Mouse (Mus musculus): ENCODE results near the gene Dleu7. TPM values are rescaled to one million over a fixed set of nuclear protein-coding genes. Genes with fewer than 3 reads are reported as not detected.

Gene Dleu7
- 2.0 and 3.9 TPM in 2 replicates for total RNA-seq (2017)

DNA sequence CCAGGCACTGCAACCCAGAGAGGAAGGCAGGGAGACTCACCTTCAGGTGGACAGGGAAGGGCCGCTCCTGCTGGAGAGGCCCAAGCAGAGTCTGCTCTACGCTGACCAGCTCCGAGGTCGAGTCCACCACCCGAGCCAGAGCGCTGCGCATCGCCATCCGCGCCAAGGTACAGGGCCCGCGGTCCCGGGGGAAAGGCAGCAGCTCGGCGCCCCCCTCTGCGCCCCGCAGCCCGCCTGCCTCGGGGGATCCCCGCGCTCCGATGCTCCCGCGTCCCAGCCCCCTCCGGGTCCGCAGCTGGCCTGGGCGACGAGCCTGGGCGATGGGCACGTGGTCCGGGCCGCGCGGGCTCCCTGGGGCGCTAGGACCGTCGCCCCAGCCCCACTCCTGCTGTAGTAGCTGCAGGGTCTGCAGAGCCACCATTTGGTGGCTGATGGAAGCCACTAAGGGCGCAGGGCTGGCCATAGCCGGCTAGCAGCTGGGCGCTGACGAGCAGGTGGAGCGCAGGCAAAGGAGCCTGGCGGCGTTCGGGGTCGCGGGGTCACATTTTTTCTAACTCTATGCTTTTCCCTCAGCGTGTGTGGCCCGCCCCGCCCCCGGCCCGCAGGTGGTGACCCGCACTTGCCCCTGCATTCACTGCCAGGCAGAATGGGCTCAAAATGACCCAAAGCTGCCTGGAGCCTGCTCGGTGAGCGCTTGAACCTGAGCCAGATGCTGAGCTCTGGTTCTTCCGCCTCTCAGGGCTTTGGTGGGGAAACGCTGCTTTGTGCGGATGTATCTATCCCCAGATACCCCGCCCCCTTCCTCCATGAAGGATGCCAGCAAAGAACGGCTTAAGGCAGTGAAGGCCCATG, at the start of gene Dleu7, which contains the start of gene Rnaseh2b:
Gene Dleu7, minus strand, starts transcription at position 560 of the 852 bp plus-strand sequence.
Gene Rnaseh2b, plus strand, starts transcription at position 102 of the 852 bp plus-strand sequence.
- ATAC-seq (replicated peaks in 1 of 2; ENCODE audit: insufficient read depth in 1 of 2, low FRiP score in 2 of 2, low TSS enrichment in 1 of 2, low read depth in 1 of 2, poor library complexity in 2 of 2, severe bottlenecking in 2 of 2), result peak; percentile 51 to 54; a peak in 2 of 4 replicates

DNA sequence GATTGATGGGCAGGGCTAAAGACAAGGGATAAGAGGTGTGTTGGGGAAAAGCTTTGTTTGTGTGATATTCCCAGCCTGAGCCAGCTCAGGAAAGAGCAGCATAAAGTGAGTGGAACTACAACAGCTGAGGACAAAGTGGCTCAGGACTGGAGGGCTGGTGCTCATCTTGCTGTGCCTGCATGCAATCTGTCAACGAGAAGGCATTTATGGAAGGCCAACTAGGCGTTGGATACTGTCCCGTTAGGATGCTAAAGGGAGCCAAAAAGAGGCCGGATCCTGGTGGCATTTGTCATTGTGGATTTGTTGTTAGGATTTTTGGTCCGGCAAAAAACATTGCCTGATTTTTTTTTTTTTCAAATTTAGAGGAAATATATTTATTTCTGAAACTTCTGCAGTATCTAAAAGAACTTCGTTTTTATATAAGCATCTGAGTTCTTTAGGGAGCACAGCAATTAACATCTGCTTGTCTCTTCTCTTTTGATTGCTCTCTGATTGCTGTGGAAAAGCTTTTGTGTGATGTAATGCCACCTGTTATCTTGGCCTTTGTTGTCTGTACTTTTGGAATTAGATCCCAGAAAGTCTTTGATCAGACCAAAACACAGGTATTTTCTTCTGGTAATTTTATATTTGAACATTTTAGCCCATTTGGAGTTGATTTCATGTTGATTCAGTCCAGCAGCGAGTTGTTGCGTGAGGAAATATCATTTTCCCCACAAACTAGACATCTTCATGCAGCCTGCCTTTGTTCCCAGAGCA, 49.2 kb upstream of the Dleu7 start:
- ATAC-seq (replicated peaks in 1 of 2; ENCODE audit: insufficient read depth in 1 of 2, low FRiP score in 2 of 2, low TSS enrichment in 1 of 2, low read depth in 1 of 2, poor library complexity in 2 of 2, severe bottlenecking in 2 of 2), result no peak

DNA sequence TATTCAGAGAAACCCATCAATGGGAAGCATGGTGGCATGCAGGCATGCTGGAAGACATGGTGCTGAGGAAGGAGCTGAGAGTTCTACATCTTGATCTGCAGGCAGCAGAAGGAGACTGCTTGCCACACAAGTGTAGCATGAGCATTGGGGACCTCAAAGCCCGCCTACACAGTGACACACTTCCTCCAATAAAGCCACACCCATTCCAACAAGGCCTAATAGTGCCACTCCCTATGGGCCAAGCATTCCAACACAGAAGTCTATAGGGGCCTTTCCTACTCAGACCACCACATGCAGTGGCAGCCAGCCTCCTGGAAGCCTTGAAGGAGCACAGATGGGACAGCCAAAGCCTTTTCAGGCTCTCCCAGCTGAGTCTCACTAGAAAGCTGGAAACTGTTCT, 46.3 kb upstream of the Dleu7 start:
- ATAC-seq (replicated peaks in 1 of 2; ENCODE audit: insufficient read depth in 1 of 2, low FRiP score in 2 of 2, low TSS enrichment in 1 of 2, low read depth in 1 of 2, poor library complexity in 2 of 2, severe bottlenecking in 2 of 2), result no peak

DNA sequence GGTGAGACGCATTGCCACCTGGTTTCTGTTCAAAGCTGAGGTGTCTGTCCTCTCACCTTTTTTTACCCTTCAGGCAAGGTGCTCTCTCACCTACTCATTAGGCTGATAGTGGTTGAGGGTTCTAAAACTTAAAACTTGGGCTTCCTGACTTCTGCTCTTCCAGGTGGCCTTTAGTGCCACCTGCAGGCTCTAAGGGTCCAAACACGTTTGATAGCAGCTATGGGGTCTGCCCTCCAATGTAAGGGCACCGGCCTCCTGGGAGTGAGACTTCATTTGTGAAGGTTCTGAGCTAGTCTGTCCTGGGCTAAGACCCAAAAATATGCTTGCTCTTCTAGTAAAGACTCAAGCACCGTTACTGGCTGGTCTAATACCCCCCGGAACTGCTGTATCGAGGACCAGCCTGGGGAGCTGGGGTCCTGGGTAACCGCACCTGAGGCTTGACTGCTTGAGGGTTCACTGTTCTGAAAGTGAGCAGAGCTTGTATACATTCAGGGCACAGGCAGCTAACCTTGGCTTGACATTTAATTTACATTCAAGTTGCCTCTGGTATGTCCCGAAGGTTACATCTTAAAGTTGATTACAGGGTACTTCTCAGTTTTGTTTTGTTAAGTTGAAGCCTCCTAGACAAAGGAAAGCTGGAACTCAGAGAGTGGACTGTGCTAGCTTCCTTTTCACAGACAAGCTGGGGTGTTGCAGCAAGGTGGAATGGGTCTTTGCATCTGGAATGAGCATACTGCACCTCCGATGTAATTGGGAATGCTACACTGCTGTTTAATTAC, 41.3 kb upstream of the Dleu7 start:
- no peak for ATAC-seq (replicated peaks in 1 of 2; ENCODE audit: insufficient read depth in 1 of 2, low FRiP score in 2 of 2, low TSS enrichment in 1 of 2, low read depth in 1 of 2, poor library complexity in 2 of 2, severe bottlenecking in 2 of 2)

DNA sequence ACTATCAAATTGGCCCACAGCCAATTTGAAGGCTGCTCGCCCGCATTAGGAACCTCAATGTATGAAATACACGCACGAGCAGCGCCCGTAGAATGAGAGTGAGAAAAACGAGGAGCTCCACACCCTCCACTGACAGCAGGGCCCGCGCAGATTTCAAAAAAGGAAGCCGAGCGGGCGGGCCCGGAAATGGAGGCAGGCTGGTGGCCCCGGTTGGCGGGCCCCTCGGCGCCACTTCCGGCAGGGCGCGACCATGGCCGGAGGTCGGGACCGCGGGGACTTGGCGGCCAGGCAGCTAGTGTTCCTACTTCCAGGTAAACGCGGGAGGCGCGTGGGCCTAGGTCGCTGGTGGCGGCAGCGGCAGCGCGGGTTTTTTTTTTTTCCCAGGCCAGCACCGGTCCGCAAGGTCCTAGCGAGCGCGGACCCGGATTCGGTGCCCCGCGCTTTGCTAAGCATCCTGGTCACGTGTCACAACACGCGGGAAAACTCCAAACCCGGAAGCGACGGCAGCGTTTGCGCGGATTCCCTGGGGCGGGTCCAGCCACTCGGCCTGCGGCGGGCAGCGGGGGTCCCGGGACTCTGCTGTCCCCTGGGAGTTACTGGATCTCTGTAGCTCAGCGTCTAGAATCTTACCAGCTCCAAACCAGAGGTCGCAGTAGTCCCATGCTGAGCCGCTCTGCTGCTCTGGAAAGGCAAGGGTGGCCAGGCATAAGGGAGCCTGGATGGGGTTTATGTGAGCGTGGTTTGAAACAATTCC, 39.2 kb upstream of the Dleu7 start:
- ATAC-seq (replicated peaks in 1 of 2; ENCODE audit: insufficient read depth in 1 of 2, low FRiP score in 2 of 2, low TSS enrichment in 1 of 2, low read depth in 1 of 2, poor library complexity in 2 of 2, severe bottlenecking in 2 of 2), result peak; percentile 84 to 91

DNA sequence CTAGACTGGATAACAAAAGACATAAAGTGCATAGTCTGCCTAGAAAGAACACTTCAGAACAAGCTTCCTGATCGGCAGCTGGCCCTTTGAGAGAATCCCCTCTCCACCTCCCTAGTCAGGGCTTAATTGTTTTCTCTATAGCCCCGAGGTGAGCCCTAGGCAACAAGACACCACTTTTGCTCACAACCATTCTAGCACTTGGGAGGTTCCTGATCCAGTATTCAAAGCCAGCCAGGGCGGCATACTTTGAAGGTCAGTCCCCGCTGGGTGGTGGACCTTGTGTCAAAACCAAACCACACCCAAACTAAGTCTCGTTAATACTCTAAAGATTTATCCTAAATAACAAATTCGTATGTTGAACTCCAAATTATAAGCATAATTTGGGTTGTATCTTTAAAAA, 38.6 kb upstream of the Dleu7 start:
- no peak for ATAC-seq (replicated peaks in 1 of 2; ENCODE audit: insufficient read depth in 1 of 2, low FRiP score in 2 of 2, low TSS enrichment in 1 of 2, low read depth in 1 of 2, poor library complexity in 2 of 2, severe bottlenecking in 2 of 2)

DNA sequence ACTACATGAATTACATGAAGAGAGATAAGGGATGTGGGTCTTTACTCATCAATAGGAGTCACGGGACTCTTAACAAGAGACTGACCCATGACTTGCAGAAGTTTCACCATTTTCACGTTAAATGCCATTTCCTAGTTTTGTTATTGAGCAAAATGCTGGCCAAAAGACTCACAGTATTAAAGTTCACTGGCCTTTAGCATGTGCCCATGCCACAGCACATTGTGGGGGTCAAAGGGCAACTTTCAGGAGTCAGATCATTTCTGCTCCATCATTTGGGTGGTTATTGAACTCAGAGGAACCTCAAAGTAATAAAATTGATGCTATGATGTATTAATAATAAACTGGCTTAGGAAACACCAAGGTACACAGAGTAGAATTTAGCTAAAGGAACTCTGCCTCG, 36.8 kb upstream of the Dleu7 start:
- ATAC-seq (replicated peaks in 1 of 2; ENCODE audit: insufficient read depth in 1 of 2, low FRiP score in 2 of 2, low TSS enrichment in 1 of 2, low read depth in 1 of 2, poor library complexity in 2 of 2, severe bottlenecking in 2 of 2), result no peak

DNA sequence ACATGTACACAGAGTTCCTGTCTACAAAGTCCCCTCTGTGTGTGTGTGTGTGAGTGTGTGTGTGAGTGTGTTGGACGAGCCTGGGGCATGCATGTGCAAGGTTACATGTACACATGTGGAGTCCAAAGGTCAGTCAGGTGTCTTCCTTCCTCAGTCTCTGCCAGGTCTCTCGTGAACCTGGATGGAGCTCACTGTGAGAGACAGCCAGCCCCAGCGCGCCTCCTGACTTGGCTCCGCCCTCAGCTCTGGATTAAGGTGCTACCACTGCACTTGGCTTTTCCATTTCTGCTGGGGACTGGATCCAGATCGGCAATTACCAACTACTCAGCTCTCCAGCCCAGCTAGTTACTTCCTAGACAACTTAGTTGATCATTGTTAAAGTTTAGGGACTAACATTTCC, 35.8 kb upstream of the Dleu7 start:
- no peak for ATAC-seq (replicated peaks in 1 of 2; ENCODE audit: insufficient read depth in 1 of 2, low FRiP score in 2 of 2, low TSS enrichment in 1 of 2, low read depth in 1 of 2, poor library complexity in 2 of 2, severe bottlenecking in 2 of 2)

DNA sequence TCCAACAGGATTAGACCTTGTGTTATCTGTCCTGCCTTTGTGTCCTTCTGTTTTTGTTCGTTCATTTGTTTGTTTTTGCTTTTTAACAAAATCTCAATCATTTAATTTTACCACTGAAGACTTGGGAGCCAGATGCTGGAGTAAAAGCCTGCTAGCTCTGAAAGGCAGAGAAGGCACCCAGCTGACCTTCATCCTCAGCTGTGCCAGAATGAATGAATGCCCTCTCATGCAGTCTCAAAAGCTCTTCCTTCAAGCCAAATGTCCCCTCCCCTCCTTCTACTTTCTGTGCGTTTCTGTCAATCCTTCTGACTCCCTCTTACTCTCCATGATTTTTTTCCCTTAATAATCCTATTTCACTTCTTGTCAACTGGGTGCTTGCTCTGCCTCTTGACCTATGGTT, 34.3 kb upstream of the Dleu7 start:
- no peak for ATAC-seq (replicated peaks in 1 of 2; ENCODE audit: insufficient read depth in 1 of 2, low FRiP score in 2 of 2, low TSS enrichment in 1 of 2, low read depth in 1 of 2, poor library complexity in 2 of 2, severe bottlenecking in 2 of 2)

DNA sequence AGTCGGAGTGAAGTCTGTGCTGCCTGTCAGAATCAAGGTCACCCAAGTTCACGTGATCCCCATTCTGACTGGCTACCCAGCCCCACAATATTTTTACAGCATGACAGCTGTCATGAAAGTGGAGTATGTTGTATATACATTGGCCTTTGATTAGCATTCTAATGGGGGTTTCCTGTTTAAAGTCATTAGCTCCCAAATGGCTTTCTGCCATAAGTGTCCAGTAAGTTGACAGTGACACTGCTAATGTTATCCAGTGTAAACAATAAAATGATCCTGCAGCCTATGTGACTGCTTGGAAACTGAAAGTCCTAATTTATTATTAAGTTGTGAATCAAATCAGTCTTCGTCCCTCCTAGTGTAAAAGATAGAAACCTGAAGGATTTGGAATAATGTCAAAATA, 33.2 kb upstream of the Dleu7 start:
- ATAC-seq (replicated peaks in 1 of 2; ENCODE audit: insufficient read depth in 1 of 2, low FRiP score in 2 of 2, low TSS enrichment in 1 of 2, low read depth in 1 of 2, poor library complexity in 2 of 2, severe bottlenecking in 2 of 2), result no peak

DNA sequence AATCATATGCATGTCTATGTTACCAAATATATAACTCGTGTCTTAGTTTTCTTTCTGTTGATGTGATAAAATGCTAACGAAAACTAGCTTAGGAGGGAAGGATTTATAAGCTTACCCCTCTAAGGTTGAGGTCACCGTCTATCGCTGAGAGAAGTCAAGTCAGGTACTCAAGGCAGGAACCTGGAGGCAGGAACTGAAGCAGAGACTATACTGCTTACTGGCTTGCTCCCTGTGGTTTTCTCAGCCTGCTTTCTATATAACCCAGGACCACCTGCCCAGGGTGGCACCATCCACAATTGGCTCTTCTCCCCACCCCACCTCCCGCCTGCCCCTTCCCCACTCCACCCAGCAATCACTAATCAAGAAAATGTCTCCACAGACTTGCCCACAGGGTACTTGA, 32.1 kb upstream of the Dleu7 start:
- ATAC-seq (replicated peaks in 1 of 2; ENCODE audit: insufficient read depth in 1 of 2, low FRiP score in 2 of 2, low TSS enrichment in 1 of 2, low read depth in 1 of 2, poor library complexity in 2 of 2, severe bottlenecking in 2 of 2), result no peak

DNA sequence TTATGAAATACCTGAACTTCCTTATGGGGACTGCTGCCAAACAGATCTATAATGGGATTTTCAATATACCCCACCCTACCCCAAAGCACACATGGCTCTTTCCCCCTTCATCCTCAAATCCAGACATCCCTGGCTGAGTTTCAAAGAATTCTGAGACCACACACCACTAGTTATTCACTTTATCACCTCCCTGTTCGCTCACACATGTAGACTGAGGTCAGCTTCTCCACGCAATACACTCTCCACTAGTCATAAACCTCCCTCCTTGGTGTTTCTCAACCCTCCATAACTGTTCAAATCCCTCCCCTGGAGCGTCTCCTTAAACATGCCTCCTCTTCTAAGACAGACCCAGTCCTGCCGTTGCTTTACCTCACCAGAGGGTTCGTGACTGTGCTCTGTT, 30.6 kb upstream of the Dleu7 start:
- ATAC-seq (replicated peaks in 1 of 2; ENCODE audit: insufficient read depth in 1 of 2, low FRiP score in 2 of 2, low TSS enrichment in 1 of 2, low read depth in 1 of 2, poor library complexity in 2 of 2, severe bottlenecking in 2 of 2), result no peak

DNA sequence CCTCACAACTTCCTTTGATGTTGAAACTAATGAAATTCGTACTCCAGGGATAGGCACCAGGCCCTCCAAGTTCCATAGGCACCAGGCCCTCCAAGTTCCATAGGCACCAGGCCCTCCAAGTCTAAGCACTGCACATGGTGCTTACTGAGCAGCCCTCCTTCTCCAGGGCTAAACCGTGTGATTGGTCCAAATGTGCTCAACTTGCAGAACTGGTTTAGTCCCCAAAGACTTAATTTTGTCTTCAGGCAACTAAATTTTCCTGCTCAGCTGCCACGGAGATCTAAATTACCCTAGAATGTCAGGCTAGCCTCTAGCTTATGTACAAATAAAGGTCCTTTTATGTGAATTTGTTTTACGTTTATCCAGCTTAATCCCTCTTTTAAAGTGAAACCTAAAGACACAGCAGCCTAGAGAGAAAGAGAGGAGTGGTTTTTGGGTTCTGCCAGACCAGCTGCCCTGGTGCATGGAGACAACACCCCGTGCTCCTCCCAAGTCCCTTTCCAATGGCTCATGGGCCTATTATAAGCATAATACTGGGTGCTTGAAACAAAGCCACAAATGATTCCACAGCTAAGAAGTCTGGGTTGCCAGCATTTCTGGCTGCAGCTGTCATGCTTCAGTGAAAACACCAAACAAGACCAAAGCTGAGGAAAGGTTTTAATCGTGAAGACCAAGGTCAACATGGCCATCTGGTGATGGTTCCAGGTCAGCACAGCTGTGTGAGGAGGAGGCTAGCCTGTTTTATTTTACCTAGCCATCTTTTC, 29.9 kb upstream of the Dleu7 start:
- ATAC-seq (replicated peaks in 1 of 2; ENCODE audit: insufficient read depth in 1 of 2, low FRiP score in 2 of 2, low TSS enrichment in 1 of 2, low read depth in 1 of 2, poor library complexity in 2 of 2, severe bottlenecking in 2 of 2), result no peak

DNA sequence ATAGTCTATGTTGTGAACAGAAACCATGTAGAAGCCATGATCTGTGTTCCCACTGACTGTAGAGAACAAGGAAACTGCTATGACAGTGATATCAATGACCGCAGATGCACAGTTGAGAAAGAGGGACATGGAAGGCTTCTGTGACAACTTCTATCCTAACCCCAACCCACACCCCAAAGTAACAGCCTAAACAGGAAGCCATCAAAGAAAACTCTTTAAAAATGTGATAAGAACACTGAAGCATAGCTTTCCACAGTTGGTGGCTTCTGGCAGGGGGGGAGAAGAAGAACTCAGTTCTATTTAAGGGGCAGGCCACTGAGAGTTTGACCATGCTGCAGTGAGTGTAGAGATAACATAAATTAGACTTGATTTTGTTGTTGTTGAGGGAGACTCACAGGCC, 18.8 kb upstream of the Dleu7 start:
- ATAC-seq (replicated peaks in 1 of 2; ENCODE audit: insufficient read depth in 1 of 2, low FRiP score in 2 of 2, low TSS enrichment in 1 of 2, low read depth in 1 of 2, poor library complexity in 2 of 2, severe bottlenecking in 2 of 2), result no peak

DNA sequence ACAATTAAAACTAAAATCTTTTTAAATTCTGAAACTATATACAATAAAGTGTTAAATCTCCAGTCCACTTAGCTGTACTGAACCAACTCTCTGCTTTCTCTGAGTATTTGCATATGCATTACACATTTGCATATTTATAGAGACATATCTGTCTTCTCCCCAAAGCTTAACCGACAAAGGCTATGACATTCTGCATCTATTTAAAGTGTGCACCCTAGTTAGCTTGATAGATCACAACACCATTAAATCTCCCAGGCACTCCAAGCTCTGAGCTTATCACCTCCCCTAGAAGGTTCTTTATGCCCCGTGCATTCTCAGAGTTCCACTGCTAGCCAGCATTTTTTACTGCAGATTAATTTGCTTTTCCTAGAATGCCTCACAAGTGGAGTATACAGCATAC, 16.2 kb upstream of the Dleu7 start:
- ATAC-seq (replicated peaks in 1 of 2; ENCODE audit: insufficient read depth in 1 of 2, low FRiP score in 2 of 2, low TSS enrichment in 1 of 2, low read depth in 1 of 2, poor library complexity in 2 of 2, severe bottlenecking in 2 of 2), result no peak

DNA sequence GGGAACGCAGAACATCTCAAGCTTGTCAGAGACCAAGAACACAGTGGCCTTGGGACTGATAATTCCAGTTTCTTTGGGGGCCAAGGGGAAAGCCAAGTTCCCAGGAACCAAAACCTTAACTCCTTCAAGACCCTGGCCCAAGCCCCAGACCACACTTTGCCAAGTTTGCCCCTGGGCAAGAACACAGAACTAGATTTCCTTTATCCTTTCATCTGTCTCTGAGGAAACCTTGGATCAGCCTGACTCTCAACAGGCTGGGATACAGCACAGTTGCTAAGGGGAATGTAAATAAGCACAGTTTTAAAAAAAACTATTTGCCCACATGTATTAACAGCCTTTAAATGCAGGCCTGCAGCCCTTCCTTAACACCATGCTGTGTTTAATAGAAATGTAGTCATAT, 14.7 kb upstream of the Dleu7 start:
- no peak for ATAC-seq (replicated peaks in 1 of 2; ENCODE audit: insufficient read depth in 1 of 2, low FRiP score in 2 of 2, low TSS enrichment in 1 of 2, low read depth in 1 of 2, poor library complexity in 2 of 2, severe bottlenecking in 2 of 2)

DNA sequence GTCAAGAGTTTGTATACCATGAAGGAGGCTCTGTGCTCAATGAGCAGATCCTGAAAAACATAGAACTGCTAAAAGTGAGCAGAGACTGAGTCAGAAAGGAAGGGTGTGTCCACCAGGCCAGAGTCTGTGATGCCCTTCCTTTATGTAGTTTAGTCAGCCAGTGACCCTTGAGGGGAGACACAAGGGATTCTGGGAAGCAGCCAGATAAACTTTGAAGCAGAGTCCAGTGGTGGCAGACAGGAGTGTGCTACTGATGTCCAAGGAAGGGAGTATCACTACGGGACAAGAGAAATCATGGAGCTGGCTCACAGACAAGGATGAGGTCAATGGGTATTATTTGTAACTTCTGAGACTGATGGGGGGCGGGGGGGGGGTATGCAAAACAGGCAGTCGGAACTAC, 7.2 kb upstream of the Dleu7 start:
- no peak for ATAC-seq (replicated peaks in 1 of 2; ENCODE audit: insufficient read depth in 1 of 2, low FRiP score in 2 of 2, low TSS enrichment in 1 of 2, low read depth in 1 of 2, poor library complexity in 2 of 2, severe bottlenecking in 2 of 2)
